ENCODE assay signal across 8 mouse cellular contexts in genomic region chr3:151836451-151836850, GRCm38 (mm10). TPM values are rescaled to one million over a fixed set of nuclear protein-coding genes. Genes with fewer than 3 reads are reported as not detected.
DNase-seq lines count a peak whose midpoint lies in the region; ATAC-seq lines count a peak whose summit lies in the region.

No protein-coding gene starts in this region.

- WGBS in kidney, embryonic 15.5 days, result 3% methylated on average over 5 of the region's 5 CpGs
- WGBS in forebrain, embryonic 13.5 days, result 7% methylated on average over 5 of the region's 5 CpGs
- 7% methylated on average over 5 of the region's 5 CpGs for WGBS in limb, embryonic 11.5 days
- 11% methylated on average over 5 of the region's 5 CpGs for WGBS in neural tube, embryonic 14.5 days

- peaks cover 27% of the 10 kb centered on the region for H3K4me1 ChIP-seq in kidney, embryonic 15.5 days
- peaks cover 12% of the 10 kb centered on the region for H3K4me1 ChIP-seq in forebrain, embryonic 13.5 days
- H3K4me1 ChIP-seq in limb, embryonic 11.5 days (ENCODE audit: control insufficient read depth, insufficient read depth, low read length), result no peaks in the 10 kb centered on the region
- H3K4me1 ChIP-seq in neural tube, embryonic 14.5 days (ENCODE audit: control insufficient read depth, insufficient read depth, low read length), result no peaks in the 10 kb centered on the region

- no peaks in the 10 kb centered on the region for H3K27me3 ChIP-seq in kidney, embryonic 15.5 days
- H3K27me3 ChIP-seq in forebrain, embryonic 13.5 days, result peaks cover 18% of the 10 kb centered on the region
- H3K27me3 ChIP-seq in limb, embryonic 11.5 days (ENCODE audit: control insufficient read depth, insufficient read depth, low read length), result no peaks in the 10 kb centered on the region
- no peaks in the 10 kb centered on the region; the same call in 1 of the 2 replicates for H3K27me3 ChIP-seq in neural tube, embryonic 14.5 days (ENCODE audit: control insufficient read depth, insufficient read depth, low read length)

- peak overlapping the region; percentile 97 for H3K4me2 ChIP-seq in kidney, embryonic 15.5 days
- H3K4me2 ChIP-seq in forebrain, embryonic 13.5 days, result peak overlapping the region; percentile 90
- peak overlapping the region; percentile 72; the same call in 1 of the 2 replicates for H3K4me2 ChIP-seq in limb, embryonic 11.5 days (ENCODE audit: low read depth, severe bottlenecking)
- peak overlapping the region; percentile 75; the same call in 1 of the 2 replicates for H3K4me2 ChIP-seq in neural tube, embryonic 14.5 days (ENCODE audit: low read depth, low read length)

- H3K9ac ChIP-seq in kidney, embryonic 15.5 days, result peak overlapping the region; percentile 47
- no peak overlapping the region for H3K9ac ChIP-seq in forebrain, embryonic 13.5 days
- no peak overlapping the region for H3K9ac ChIP-seq in limb, embryonic 11.5 days (ENCODE audit: low read length)
- H3K9ac ChIP-seq in neural tube, embryonic 14.5 days (replicated peaks; ENCODE audit: low read depth, low read length), result no peak overlapping the region

- H3K27ac ChIP-seq in kidney, embryonic 15.5 days, result peak overlapping the region; percentile 43; the same call in 1 of the 2 replicates
- no peak overlapping the region for H3K27ac ChIP-seq in forebrain, embryonic 13.5 days
- H3K27ac ChIP-seq in limb, embryonic 11.5 days (replicated peaks; ENCODE audit: low read depth, low read length), result no peak overlapping the region
- H3K27ac ChIP-seq in neural tube, embryonic 14.5 days (ENCODE audit: low read depth, low read length), result no peak overlapping the region

- no peaks in the 10 kb centered on the region for H3K9me3 ChIP-seq in kidney, embryonic 15.5 days (replicated peaks)
- H3K9me3 ChIP-seq in forebrain, embryonic 13.5 days (replicated peaks), result no peaks in the 10 kb centered on the region
- no peaks in the 10 kb centered on the region for H3K9me3 ChIP-seq in limb, embryonic 11.5 days (ENCODE audit: control insufficient read depth, low read length)
- H3K9me3 ChIP-seq in neural tube, embryonic 14.5 days (ENCODE audit: control insufficient read depth, low read length), result no peaks in the 10 kb centered on the region

- H3K36me3 ChIP-seq in kidney, embryonic 15.5 days, result no peaks in the 10 kb centered on the region
- no peaks in the 10 kb centered on the region for H3K36me3 ChIP-seq in forebrain, embryonic 13.5 days (ENCODE audit: poor library complexity, severe bottlenecking)
- H3K36me3 ChIP-seq in limb, embryonic 11.5 days (ENCODE audit: control insufficient read depth, insufficient read depth, low read length), result no peaks in the 10 kb centered on the region
- H3K36me3 ChIP-seq in neural tube, embryonic 14.5 days (ENCODE audit: control insufficient read depth, insufficient read depth, low read length), result no peaks in the 10 kb centered on the region

- ATAC-seq in kidney, embryonic 15.5 days (replicated peaks; ENCODE audit: low FRiP score), result peak; percentile 7; the same call in 1 of the 2 replicates
- ATAC-seq in forebrain, embryonic 13.5 days, result no peak
- ATAC-seq in limb, embryonic 11.5 days (ENCODE audit: insufficient number of reproducible peaks, low FRiP score, low TSS enrichment, low read depth), result 0 out of 2 replicates have a peak, but pooled peaks have one; percentile 2
- ATAC-seq in neural tube, embryonic 14.5 days (ENCODE audit: low read depth), result no peak

- H3K4me3 ChIP-seq in kidney, embryonic 15.5 days (replicated peaks), result peak overlapping the region; percentile 59
- H3K4me3 ChIP-seq in forebrain, embryonic 13.5 days, result peak overlapping the region; percentile 46
- peak overlapping the region; percentile 43; the same call in 1 of the 2 replicates for H3K4me3 ChIP-seq in limb, embryonic 11.5 days (ENCODE audit: low read depth, low read length)
- no peak overlapping the region; the same call in 1 of the 2 replicates for H3K4me3 ChIP-seq in neural tube, embryonic 14.5 days (ENCODE audit: low read depth, low read length)

- no peak for DNase-seq in kidney, postnatal 14 days
- no peak for DNase-seq in limb, embryonic 11.5 days (ENCODE audit: low spot score)
- no peak for DNase-seq in yolk sac, embryonic 10.5 days (ENCODE audit: low spot score)
- DNase-seq in frontal cortex, adult 2 months (ENCODE audit: extremely low spot score in 1 of 2, low spot score in 1 of 2), result no peak
- DNase-seq in spleen, adult 12 weeks (ENCODE audit: low spot score), result no peak

RNA-seq across cellular contexts. Expression of gene Ptgfr, which starts 1.0 kb away (rescaled TPM):
- polyA plus RNA-seq in kidney, embryonic 15.5 days (2015; fragmentation: Nextera tagmentation; extraction: Ambion mirVana), result 4.1 and 4.3 TPM in 2 replicates
- 0.27 and 0.28 TPM in 2 replicates for polyA plus RNA-seq in forebrain, embryonic 13.5 days (2015; fragmentation: Nextera tagmentation; extraction: Ambion mirVana)
- polyA plus RNA-seq in limb, embryonic 11.5 days (2014; fragmentation: Nextera tagmentation; extraction: Ambion mirVana), result 0.92 and 2.0 TPM in 2 replicates
- polyA plus RNA-seq in neural tube, embryonic 14.5 days (2014; fragmentation: Nextera tagmentation; extraction: Ambion mirVana), result 1.5 and 2.8 TPM in 2 replicates
- polyA plus RNA-seq in frontal cortex, adult 2 months (2012; rRNA removed), result 0.29 and 1.2 TPM in 2 replicates

Comparison
In these comparisons a context has a peak if more than half of its experiments do, and no peak if none do; other contexts are left out.
1. ATAC-seq: peak in kidney, embryonic 15.5 days (single experiment) and limb, embryonic 11.5 days (single experiment); none in forebrain, embryonic 13.5 days (single experiment) and neural tube, embryonic 14.5 days (single experiment).
2. Peak in every context shown above with its lines, with median percentiles within 50 percentile points of each other: H3K4me2 ChIP-seq.